Mouse (Mus musculus) gastrocnemius, postnatal 14 days (tissue): ENCODE measurements around the gene Sh3pxd2a. TPM values are rescaled to one million over a fixed set of nuclear protein-coding genes. Genes with fewer than 3 reads are reported as not detected.

Experiments used
- DNase-seq: peaks from one replicate; pipeline ENCODE4 v3.0.0; 2021; ENCODE audit warnings: mixed read lengths
- intact Hi-C: fragments of 180-260 bp; cut with DNase I; formaldehyde crosslinking; loops from one replicate; pipeline ENCODE4 v1.15.1; 2025; ENCODE audit warnings: low total_unique reads
- total RNA-seq, 2 experiments: library from RNA; stranded (reverse); gene quantifications; 2 replicates each; pipeline ENCODE4 v1.2.3; 2021

Gene Sh3pxd2a
- total RNA-seq, 2 experiments from 2014 or later = 50.6 to 58.9 TPM

DNA sequence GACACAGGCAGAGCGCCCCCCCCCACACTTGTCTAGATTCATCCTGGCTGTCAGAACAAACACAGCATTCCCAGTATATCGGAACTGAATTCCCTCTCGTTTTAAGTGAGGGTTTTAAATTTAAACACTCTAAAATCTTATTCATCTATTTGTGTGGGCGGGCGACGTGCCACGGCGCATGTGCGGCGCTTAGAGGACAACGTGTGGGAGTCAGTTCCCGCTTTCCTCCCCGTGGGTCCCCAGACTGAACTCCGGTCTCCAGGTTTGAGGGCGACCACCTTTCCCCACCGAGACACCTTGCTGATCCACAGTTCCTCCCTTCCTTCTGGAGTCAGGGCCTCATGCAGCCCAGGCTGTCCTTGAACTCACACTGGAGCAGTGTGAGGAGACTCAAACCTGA is 104.2 kb downstream of the Sh3pxd2a start:
- intact Hi-C loops = no loop called here
- DNase-seq = no peak

DNA sequence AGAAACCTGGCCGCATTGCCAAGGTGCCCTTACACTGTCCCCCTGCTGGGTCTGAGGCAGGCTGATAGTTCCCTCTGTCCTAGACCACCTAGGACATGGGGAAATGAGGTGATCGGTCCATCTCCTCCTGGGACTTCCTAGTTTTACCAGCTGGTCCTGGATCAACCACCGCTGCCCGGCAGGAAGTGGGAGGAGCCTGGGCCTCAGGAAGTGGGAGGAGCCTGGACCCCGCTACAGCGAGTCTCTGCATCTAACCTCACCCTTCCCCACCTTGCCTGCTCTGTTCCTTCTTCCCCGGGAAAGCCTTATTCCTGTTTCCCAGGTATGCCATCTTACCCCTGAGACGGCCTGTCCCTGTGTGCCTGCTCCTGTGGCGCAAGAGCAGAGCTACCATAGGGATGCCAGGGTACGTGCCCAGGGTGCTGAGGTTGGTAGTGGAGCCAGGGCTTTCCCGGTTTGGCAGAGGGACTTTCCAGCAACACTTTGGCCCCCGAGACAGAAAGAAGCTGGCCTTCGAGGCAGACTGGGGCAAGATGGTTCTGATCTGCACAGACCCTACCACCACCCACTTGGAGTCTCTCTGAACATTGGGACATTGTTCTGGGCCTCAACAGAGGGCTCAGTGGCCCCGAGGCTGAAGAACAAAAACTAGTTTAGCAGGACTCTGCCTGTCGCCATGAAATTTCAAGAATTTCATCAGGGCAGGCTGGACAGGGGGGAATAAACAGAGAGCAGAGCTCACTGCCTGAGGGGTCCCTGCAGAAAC is 104.9 kb downstream of the Sh3pxd2a start:
- intact Hi-C loops = loop anchor here (2.0 kb wide), 1 partner anchor 137 kb away; no protein-coding TSS in a partner anchor
- no peak for DNase-seq

DNA sequence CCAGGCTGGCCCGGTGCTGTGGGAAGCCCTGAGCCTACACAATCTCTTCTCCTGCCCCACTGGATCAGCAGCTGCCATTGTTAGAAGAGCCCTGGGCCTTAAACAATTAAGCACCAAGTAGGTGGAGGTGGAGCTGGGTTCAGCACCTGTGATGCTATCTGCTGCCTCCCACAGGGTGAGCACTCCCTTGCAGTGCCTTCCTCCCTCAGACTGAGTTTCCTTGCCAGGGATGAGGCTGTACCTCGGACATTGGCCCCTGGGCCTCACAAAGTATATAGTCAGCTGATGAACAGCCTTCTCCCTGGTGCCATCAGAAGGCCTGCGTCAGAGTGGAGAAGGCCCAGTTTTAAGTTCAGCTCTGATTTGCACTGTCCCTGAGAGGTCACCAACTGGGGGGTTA is 106.9 kb downstream of the Sh3pxd2a start:
- intact Hi-C loops = loop anchor here (2.0 kb wide), 2 partner anchors 108 to 146 kb away; partner anchors contain the start of gene Sh3pxd2a
- DNase-seq = no peak

DNA sequence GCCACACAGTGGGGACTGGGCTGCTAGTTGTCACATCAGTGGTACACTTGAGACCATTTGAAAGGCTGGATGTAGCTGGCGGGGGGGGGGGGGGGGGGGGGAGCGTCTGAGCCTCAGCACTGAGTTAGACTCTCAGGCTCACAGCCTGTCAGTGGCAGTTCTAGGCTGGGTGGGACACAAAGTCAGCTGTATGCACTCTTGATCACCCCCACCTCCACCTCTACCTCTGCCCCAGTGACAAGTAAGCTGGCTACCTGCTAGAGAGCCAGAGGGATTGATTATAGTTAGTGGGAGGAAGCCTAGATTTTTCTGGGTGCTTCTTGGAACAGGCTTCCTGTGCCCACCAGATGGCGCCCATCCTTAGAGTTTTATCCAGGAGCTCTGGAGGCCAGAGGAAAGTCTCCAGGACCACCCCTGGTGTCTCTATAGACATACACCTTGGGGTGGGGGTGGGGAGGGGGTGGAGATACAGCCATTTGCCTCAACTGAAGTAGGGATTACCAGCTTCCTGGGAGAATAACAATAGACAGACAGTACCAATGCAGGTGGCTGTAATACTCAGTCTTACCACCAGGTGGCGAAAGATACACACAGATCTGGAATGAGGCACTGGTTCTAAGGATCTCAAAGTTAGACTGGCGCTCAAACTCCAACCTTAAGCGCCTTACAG is 107.9 kb downstream of the Sh3pxd2a start:
- intact Hi-C loops = loop anchor here (2.0 kb wide), 2 partner anchors 108 to 146 kb away; partner anchors contain the start of gene Sh3pxd2a
- DNase-seq = peak; percentile 72

DNA sequence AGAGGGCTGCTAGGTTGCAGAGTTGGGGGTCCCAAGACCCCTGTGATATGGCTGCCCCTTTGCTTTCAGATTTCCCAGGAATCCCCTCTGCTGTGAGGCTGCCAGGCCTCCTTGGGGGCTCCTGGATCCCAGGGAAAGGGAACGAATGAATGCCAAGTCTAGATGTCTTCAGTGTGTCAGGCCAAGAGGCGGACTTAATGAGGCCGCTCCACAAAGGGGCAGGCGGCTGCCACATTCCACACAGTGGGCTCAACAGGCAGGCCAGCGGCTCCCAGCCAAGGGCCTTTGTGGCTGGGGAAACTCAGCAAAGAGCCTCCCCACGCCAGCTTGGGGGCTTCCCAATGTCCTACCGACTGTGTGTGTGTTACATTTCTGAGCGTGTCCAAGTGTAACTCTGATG is 109.7 kb downstream of the Sh3pxd2a start:
- DNase-seq = no peak
- intact Hi-C loops = no loop called here

DNA sequence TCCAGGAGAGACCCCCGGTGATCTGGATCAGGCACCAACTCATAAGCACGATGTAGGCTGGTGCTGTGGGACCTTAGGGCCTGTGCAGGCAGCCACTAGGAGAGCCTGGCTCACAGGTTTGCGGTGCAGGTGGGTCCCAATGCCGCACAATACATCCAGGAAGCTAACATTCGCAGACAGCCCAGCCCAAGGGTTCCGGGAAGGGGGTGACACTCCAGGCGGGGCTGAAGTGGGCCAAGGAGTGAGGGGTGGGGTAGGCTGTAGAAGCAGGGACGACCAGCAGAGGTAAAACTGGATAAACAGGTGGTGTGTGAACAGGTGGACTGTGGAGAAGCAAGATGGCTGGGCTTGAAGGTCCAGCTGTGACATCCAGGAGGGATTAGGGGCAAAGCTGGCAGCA is 115.2 kb downstream of the Sh3pxd2a start:
- intact Hi-C loops = no loop called here
- no peak for DNase-seq

DNA sequence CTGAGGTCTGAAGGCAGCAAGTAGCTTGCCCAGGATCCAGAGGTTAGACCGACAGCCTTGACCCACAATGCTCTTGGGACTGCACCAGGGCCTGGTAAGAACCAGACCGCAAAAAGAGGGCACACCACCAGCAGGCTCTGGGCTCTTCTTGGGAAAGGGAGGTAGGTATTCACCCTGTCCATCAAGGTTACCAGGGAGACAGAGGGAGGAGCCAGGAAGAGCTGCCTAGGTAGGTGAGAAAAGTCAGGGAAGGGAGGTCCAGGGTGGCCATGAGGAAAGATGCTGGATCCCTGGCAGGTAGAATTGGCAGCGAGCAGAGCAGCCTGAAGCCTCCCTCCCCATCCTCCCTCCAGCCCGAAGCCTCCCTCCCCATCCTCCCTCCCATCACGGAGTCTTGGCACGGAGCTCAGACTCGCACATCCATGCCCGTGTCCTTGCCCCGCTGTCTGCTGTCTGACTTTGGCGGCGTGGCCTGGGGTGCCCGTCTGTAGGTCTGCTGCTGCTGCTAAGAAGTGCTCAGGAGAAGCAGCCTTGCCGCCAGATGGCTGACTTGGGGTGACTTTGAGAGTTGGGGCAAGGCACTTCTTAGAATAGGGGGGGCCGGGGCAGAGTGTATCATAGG is 115.7 kb downstream of the Sh3pxd2a start:
- intact Hi-C loops = no loop called here
- no peak for DNase-seq

DNA sequence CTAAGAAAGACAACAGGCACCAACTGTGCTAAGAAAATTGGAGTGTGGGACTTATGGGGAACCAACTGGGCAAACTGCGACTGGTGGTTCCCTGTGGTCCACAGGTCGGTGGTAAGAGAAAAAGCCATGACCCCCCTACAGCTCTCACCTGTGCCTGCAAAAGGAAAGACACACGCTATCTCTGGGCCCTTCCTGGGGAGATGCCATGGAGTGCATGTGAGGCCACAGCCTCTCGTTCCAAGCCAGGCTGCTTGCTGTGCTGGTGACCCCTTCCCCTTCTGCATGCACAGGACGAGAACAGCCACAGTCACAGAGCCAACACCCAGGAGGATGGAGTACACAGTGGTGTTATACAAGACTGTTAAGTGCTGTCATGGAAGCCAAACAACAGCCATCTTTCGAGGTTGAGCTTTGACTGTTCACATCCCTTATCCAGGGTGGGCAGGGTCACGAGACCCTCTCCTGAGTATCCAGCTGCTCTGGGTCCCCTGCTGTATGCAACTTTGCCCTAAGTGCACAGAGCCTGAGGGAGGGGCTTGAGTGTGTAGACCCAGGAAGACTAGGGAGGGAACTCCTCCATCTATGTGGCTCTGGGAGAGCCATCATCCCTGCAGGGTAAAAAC is 117.1 kb downstream of the Sh3pxd2a start:
- intact Hi-C loops = no loop called here

DNA sequence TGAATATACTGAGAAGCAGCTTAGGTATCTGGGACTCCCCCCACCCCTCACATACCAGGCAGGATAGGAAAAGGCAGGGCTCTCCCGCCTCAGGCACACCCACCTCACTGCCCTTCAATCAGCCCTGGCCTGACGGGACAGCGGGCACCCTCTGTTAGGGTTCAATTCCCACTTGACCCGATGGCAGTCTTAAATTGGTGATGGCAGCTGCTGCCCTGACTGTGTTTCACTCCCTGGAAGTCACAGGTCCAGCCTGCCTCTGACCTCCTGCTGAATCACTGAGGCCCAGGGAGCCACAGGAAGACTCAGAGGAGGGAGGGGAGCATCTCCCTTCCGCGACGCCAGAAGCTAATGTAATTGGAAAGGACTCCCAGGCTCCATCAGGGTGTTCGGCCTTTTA is 117.6 kb downstream of the Sh3pxd2a start:
- intact Hi-C loops = no loop called here

More for the DNA sequence above, 117.1 kb downstream of the Sh3pxd2a start:
- no peak for DNase-seq

DNA sequence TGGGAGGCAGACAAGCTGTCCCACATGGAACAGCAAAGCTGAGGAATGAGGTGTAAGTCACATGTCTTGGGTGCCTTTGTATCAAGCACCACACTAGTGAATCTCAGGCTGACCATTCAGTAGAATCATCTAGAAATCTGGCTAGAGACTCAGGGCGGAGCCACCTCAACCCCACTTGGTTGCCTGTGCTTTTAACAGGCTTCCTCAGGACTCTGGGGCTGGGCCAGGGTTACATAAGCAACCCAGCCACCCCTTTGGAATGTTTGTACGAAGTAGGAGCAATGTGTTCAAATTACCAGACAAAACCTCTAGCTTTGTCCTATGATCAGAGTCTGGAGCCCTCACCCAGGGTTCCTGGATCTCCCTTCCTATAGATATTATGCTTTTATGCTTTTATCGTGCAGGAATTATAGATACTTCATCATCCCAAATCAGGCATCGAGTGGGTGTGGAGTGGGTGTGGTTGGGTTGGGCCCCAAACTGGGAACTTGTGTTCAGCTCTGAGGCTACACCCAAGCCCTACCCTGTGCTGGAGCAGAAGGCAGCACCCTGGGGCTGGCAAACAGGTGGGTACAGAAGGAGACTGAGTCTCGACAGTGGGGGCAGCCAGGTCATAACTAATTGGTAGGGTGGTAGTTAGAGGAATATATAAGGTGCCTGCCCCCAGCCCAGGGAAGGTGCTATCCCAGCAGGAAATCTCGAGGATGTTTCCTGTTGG is 118.2 kb downstream of the Sh3pxd2a start:
- intact Hi-C loops = no loop called here
- DNase-seq = no peak

More for the DNA sequence above, 117.6 kb downstream of the Sh3pxd2a start:
- DNase-seq = no peak

DNA sequence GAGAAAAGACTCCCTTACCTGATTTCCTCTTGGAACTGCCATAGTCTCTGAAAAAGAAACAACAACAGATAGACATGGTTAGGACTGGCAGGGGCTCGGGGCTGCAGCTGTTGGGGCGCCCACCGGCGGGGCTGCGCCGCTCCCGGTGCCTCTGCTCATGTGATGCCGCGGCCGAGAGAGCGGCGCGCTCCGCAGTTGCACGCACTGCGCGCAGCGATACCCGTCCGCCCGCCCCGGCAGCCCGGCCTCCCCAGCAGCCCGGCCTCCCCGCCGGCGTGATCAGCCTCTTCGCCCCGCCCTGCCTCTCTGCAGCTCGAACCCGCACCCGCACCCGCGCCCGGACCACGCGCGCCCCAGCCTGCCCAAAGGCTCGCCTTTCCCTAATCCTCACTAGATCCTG is 120.8 kb downstream of the Sh3pxd2a start:
- intact Hi-C loops = no loop called here
- DNase-seq = no peak

DNA sequence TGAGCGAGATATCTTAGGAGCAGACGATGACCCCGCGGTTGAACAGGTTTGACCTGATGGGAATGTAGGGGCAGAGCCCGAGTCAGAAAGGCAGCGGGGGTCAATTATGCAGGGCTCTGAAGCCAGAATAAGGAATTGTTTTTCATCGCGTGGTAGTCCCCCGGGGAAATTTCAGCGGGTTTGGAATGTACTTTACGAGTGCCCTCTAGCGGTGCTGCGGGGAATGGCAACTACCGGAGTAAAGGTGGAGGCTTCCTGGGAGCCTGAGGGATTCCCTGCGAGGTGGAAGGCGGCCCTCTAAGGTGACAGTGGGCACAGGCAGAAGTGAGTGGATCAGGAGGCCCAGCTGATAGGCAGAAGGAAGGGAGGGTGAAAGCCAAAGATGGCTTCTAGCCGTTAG is 125.0 kb downstream of the Sh3pxd2a start:
- DNase-seq = peak; percentile 78
- intact Hi-C loops = loop anchor here (2.0 to 5.0 kb wide), 2 partner anchors 72 to 162 kb away; partner anchors contain the start of gene Neurl1a

DNA sequence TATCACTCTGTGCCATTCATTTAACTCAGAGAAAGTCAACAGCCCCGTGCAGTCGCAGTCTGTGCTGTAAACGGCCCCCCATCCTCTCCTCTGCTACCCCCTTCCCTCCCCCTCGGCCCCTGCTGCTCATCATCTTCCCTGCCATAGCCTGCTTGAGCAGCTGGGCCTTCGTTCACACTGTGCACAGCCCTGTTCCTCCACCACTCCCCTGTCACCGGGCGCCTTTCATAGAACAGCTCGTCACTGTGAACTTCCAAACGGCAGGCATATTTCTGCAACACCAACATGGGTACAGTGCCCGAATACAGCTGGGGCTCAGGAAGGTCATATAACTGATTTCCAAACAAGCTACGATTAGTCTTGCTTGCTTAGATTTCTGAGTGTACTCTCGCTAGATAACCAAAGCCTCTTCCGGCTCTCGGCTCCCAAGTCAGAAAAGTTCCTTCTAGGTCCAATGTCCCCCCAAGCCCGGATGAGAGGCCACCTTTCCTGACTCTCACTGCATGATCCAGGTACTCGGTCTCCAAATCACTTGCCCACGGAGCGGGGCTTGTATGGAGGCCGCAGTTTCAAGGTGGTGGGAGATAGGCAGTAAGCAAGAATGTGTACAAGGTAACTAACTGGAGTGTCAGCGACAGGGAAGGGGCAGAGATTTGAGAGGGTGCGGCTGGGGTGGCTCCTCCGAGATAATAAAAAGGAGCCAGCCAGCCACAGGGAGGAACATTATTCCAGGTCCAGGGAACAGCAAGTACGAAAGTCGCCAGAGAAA is 125.6 kb downstream of the Sh3pxd2a start:
- intact Hi-C loops = loop anchor here (2.0 to 5.0 kb wide), 2 partner anchors 72 to 161 kb away; partner anchors contain the start of gene Neurl1a
- DNase-seq = no peak

DNA sequence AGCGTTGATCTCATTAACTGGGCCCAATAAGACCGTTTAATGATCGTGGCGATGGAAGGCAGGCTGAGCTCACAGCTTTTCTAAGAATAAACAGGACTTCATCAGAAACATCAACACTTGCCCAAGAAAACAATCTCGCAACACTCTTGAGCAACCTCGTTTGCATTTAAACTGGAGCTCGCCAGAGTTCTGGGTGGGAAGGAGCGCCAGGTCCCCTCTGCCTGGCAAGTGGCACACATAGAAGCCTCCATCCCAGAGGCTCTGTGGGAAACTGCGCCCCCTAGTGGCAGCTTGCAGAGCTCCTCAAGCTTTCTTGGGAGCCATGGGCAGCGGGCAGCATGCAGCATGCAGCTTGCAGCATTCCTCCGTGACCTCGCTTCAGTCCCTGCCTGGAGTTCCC is 126.5 kb downstream of the Sh3pxd2a start:
- intact Hi-C loops = loop anchor here (2.0 to 5.0 kb wide), 2 partner anchors 71 to 160 kb away; partner anchors contain the start of gene Neurl1a
- peak; percentile 93 for DNase-seq

DNA sequence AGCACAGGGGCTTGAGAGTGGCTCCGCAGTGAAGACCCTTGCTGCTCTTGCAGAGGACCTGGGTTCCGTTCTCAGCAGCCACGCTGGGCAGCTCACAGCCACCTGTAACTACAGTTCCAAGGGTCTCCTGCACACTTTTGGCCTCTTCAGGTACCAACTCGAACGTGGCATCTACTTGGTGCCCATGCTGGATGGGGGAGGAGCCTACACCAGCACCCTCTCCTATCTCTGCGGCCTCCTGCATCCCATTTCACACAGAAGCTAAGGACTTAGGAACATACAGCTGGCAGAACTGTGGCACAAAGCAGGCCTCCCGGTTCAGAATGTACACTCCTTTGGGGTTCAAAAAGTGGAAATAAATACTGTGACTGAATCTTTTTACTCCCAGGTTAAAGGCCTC is 127.0 kb downstream of the Sh3pxd2a start:
- no peak for DNase-seq
- intact Hi-C loops = loop anchor here (5.0 kb wide), 1 partner anchor 160 kb away; the partner anchor contains the start of gene Neurl1a

DNA sequence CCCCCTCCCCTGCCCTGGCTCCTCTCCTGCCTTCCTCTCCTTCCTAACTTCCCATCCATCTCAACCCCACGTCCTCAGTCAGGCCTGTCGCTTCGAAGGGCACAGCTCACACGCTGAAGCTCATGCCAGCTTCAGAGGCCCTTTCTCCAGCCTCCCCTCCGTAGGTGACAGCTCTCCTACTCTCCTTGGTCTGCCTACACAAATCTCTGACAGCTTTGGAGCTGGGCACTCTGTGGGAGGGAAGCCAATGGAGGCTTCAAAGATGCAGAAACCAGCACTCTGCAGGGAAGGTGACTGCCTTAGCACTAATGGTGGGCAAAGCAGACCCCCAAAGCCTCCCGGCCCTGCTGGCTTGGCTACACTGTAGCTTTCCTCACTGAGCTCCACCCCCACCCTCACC is 128.9 kb downstream of the Sh3pxd2a start:
- intact Hi-C loops = loop anchor here (5.0 kb wide), 1 partner anchor 158 kb away; the partner anchor contains the start of gene Neurl1a
- DNase-seq = no peak

DNA sequence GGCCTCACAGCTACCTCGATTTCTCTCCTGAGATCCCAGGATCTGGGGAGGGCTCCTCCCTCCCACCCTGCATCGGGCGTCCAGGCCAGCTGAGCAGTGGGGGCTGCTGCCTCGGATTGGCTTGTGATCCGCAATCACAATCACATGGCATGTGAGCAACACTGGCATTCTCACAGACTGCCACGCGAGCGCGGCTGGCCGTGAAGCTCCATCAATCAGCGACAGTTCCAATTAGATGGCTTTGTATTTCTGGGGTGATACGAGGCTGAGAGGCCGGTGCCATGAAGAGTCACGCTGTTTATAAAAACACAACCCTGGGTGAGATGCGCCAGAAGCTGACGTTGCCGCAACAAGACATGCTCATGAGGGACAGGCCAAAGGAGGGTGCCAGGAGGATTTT is 129.5 kb downstream of the Sh3pxd2a start:
- DNase-seq = no peak

DNA sequence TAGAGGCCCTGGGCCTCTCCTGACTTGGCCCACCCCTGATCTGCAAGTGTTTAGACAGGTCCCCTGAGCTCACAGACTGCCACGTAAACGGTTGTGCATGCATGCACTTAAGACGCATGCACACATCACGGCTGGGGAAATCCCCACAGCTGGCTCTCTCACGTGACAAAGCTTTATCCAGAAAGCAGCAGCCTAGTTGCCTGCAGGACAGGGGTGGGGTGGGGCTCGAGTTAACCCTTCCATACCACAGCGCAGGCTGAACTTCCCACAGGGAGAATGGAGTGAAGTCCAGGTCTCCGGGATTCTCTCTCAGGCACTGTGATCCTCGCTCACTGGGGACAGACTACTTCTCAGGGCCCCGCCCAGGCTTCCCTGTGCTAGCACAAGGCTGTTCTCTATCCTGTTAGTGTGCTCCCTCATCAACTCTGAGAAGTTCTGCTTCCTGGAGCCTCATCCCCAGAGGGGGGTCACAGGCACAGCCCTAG is 133.4 kb downstream of the Sh3pxd2a start:
- intact Hi-C loops = no loop called here
- DNase-seq = peak; percentile 68

More for the DNA sequence above, 129.5 kb downstream of the Sh3pxd2a start:
- intact Hi-C loops = loop anchor here (5.0 kb wide), 1 partner anchor 157 kb away; the partner anchor contains the start of gene Neurl1a
